Mouse (Mus musculus) kidney, adult 10 weeks (tissue): Measurements from ENCODE around the gene Tusc1. TPM values are rescaled to one million over a fixed set of nuclear protein-coding genes. Genes with fewer than 3 reads are reported as not detected.

Experiments used
- polyA plus RNA-seq: library from polyadenylated mRNA; stranded (reverse); fragments of 350-450 nt; fragmentation: Illumina TruSeq; extraction: RNeasy Lipid Tissue Mini Kit (QIAGEN cat#74804); gene quantifications from one replicate; pipeline ENCODE4 v1.2.3, GENCODE M21; 2014; ENCODE audit warnings: low read depth, low replicate concordance

Tusc1 gene
- 9.0 TPM for polyA plus RNA-seq

DNA sequence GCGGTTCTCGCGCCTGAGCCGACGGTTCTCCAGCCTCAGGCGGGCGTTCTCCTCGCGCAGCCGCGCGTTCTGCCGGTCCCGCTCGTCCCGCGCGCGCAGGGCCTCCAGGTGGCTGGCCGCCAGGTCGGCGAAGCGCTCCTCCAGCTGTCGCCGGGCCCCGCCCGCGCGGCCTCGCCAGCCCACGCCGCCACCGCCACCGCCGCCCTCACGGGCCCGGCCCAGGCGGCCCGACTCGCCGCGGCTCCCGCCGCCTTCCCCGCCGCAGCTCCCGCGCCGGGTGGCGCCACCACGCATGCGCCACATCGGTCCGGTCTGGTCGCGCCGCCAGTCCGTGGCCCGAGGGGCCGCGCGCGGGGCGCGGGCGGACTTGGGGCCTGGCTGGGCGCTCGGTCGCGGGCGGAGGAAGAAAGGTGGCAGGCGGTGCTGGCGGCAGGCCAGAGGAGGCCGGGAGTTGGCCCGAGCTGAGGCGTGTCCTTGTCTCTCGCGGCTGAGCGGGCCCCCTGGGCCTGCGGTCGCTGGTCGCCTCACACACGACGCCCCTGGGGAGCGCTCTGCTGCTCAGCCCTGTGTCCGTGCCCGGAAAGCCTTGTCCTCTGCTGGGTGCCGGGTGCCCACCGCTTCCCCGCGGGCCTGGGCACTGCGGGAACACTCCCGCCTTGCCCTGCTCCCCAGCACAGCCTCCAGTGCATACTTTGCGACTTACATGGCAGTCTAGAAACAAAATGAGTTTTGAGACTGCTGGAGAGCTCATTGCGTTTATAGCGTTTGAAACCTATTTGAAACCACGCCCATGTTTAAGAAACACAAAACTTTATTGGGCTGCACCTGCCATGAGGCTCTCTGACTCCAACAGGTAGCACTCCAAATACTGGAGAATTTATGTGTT is at the start of gene Tusc1:
Gene Tusc1, minus strand, starts transcription at position 394 of the 886 bp plus-strand sequence.

